Mouse (Mus musculus) retina, adult 2 months (tissue): ENCODE data around the gene Itgam.
"Not testable (repeated sequence)": the region's sequence is repeated elsewhere in the genome, so short reads cannot be mapped to it uniquely, and the experiment has no call there.

Experiments
- DNase-seq: peaks from one replicate; pipeline ENCODE4 v3.0.0-alpha.2; 2012; ENCODE audit warnings: low read depth, low spot score

Itgam gene

DNA sequence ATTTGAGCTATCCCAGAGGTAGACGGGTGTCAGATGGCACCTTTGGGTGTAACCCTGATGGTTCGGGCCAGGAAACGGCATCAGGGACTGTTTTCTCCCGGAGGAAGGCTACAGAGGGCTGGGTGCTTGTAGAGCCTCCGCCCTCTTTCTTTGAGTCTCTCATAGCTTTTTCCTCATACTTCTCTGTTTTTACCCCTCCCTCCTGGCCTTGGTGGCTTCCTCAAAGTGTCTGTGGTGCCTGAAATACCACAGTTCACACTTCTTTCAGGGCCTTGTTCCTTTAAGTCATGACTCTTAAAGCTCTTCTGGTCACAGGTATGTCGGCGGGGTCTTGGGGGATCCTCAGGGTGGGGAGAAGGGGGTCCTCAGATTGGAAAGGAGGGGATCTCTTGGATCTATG, at the start of gene Itgam, which contains the start of gene Gm49368:
Itgam (plus strand) TSS at position 185 of the 400 bp plus-strand sequence.
Gm49368 (plus strand) TSS at position 228 of the 400 bp plus-strand sequence.
- no peak for DNase-seq

DNA sequence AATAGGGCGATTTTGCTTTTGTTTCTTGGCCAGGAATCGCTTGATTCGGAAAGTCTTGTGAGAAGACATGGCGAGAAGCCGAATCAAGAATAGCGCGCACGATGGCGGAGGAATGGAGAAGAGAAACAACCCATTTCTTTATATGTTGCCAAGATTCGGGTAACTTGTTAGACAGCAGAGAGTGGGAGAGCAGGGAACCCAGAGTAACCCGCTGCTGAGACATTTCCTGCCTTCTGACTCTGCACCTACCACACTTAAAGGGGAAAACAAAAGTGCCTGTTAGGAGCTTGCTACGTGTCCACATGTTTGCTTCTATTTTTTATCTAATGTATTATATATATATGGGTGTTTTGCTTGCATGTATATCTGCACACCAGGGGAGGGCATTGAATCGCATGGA, 49.3 kb upstream of the Itgam start:
- no peak for DNase-seq

DNA sequence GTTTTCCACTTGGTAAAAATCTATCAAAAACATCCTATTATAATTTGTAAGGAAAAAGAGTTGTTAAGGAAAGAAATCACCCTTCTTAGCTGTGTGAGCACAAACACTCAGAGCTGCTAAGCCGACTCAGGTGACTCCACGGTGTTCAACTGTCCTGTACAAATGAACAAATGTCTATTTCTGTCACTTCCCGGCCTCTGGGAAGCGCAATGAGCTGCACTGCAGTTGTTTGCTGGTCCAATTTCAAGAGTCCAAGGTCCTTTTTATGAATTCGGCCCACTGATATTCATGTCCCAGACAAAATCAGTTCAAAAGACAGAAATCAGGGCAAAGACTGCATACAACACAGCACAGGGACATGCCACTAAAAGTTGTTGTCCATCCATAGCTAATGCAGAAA, 46.3 kb upstream of the Itgam start:
- not testable (repeated sequence) for DNase-seq

DNA sequence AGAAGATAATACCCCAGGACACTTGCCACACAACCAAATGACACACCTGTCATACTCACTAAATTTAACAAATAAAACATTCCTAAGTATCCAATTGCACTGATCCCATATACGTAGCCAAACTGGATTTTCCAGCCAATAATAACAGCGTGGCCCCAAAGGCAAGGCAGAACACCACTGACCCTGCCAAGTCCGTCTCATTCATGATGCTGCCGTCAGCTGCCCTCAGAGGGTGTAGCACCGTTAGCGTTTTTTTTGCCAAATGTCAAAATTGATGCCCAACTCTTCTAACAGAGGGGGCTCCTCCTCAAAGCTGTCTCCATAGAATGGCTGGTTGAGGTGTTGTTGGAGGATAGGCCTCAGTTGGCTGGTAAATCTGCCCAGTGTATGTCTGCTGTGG, 45.8 kb upstream of the Itgam start:
- DNase-seq = no peak

DNA sequence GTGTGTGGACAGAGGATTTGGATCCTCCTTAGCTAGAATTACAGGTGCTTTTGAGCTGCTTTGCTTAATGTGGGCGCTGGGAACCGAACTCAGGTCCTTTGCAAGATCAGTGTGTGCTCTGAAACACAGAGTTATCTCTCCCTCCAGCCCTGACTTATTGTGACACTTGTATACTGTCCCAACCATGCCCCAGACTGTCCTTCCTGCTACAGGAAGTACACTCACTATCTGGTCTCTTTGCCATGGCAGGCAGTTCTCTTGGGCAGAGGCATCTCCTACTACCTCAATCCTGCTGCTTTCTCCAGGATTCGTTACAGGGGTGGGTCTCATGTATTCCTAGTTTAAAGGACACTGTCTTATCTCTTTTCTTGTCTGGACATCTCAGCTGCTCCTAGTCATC, 44.2 kb upstream of the Itgam start:
- no peak for DNase-seq

- no peak for DNase-seq
These were observed 43.3 kb upstream of the Itgam start for GRCm38 (mm10) chr7:128019187-128019586.

DNA sequence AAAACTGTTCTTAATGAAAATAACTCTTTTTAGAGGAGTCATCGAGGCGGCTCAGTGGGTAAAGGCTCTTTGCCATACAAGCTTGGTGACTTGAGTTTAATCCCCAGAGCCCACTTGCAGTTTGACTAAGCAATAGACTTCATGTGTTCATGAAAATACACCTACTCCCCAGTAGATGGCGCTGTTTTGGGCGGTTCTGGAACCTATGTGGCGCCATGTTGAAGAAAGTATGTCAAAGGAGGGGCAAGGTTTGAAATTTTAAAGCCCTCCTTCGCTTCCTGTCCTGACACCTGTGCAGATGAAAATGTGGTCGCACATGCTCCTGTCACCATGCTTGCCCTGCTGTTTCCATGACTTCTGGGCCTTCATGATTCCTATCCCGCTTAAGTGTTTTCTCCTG, 39.5 kb upstream of the Itgam start:
- no peak for DNase-seq

GRCm38 (mm10) chr7:128023565-128023964, 38.9 kb upstream of the Itgam start:
- DNase-seq = no peak

- DNase-seq = no peak
These were observed 38.1 kb upstream of the Itgam start for GRCm38 (mm10) chr7:128024364-128024763.

GRCm38 (mm10) chr7:128024932-128025331, 37.5 kb upstream of the Itgam start:
- no peak for DNase-seq

DNA sequence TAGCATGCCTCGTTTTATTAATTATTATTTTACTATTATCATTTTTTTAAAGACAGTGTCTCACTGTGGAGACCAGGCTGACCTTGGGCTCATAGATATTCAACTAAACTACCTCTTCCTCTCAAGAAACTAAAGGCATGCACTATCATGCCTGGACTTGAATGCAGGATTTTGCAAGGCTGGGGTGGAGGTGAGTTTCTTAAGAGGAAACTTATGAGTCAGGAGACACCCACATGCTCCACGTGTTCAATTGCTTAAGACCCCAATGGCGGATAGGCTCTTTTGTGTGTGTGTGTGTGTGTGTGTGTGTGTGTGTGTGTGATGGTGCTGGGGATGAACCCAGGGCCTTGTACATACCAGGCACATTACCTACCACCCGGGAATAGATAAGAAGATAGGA, 37.1 kb upstream of the Itgam start:
- DNase-seq = no peak

GRCm38 (mm10) chr7:128031403-128031976, 30.9 kb upstream of the Itgam start:
- DNase-seq = no peak

DNA sequence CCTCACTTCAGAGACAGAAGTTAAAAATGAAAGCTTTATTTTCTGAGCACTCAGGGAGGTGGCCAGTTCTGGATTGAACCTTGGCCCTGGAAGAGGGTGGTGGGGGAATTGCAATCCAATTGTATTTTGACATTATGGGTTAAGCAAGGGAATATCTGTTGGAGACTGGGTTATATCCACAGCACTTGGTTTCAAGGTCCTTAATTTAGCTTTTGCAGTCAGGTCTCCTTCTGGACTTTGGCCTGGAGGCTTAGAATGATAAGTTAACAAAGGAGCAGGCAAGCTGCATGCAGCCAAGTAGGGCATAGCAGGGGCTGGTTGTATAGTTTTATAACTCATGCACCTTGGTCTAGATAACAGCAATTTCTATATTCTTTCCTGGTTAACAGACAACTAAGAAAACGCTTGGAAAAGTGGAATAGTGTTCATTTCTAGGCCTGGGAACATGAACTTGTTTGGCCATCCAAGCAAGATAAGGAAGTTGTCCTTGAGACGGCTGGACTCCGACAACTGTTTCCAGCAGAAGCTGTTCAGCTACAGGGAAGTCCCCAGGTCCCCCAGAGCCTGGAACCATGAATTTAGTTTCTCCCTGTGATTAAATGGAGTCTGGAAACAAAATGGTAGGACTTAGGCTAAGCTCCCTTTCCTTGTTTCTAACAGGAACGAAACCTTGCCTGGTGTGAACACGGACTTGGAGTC, 30.0 kb upstream of the Itgam start:
- DNase-seq = no peak

- no peak for DNase-seq
These were observed 29.5 kb upstream of the Itgam start for GRCm38 (mm10) chr7:128032989-128033293.

DNA sequence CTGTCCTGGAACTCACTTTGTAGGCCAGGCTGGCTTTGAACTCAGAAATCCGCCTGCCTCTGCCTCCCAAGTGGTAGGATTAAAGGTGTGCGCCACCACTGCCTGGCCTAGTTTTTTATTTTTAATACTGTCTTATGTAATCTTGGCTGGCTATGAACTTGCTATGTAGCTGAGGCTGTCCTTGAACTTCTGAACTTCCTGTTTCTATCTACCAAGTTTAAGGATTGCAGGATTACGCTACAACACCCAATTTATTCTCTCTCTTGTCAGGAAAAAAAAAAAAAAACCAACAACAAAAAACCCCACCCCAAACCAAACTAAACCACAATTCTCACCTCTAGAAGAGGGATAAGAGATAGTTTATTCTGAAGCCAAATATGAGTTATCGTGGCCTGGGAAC, 28.8 kb upstream of the Itgam start:
- no peak for DNase-seq

DNA sequence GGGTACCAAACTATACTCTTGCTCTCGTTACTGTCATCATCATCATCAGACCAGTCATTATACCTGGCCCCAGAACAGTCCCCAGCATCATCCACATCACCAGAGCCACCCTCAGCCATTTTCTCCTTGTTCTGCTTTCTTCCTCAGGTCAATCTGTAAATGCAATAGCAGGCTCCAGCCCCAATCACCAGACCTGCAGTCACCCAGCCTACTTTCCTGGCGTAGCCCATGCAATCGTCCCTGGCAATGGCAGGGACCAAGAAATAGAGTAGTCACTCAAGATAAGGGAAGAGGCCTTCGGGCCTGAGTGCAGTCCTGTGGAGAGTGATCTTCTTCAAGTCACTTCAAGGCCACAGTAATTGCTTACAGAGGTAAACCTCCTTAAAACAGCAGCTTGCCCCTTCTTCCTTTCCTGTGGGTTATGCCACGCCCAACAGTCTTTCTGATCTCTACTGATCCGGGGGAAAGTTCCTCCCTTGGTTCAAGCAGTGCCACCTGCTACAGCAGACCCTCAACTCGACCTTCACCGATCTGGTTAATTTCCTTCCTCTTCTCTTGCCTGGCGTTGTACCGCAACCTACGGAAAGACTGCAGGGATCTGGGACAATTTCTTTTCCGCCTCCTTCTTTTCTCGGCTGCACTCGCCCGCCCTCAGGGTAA, 20.1 kb upstream of the Itgam start:
- not testable (repeated sequence) for DNase-seq

DNA sequence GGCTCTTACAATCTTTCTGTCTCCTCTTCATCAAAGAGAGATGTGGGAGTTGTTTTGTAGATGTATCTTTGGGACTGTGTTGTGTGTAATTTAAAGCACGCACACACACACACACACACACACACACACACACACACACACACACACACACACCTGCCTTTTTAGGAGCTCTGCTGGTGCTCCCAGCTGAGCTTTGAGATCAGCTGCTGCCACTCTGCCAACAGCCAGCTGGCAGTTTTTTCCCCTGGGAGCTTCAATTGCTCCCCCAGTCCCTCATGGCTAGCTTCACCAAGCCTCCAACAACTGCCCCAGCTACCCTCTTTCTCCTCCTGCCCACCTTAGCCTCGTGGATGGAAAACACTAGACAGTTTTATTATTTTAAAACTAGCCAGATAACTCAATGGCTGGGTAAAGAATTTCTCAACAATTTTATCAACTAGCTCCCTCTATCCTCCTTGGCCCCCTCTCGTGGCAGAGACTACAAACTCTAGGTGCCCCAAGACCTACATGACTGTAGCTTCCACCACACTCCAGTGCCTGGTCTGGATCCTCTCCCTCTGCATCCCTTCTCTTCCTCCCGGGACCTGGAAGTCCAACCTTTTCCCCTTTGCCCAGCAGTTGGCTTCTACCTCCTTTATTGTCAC, 18.2 kb upstream of the Itgam start:
- no peak for DNase-seq

DNA sequence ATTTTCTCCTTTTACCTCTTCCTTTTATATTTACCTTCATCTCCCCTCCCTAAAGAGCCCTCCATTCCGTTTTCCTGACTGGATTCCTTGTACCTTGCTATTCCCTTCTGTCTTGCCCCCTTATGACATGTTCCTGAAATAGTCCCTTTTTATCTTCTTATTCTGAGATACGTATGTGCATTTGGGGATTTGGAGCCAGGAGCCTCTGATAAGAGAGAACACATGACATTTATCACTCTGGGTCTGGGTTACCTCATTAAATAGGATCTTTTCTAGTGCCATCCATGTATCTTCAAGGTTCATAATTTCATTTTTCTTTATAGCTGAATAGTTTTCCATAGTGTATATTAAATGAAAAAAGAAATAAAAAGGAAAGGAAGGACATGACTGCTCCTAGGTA, 16.8 kb upstream of the Itgam start:
- DNase-seq = no peak

- DNase-seq = no peak
These were observed 13.6 kb upstream of the Itgam start for GRCm38 (mm10) chr7:128048819-128049218.

DNA sequence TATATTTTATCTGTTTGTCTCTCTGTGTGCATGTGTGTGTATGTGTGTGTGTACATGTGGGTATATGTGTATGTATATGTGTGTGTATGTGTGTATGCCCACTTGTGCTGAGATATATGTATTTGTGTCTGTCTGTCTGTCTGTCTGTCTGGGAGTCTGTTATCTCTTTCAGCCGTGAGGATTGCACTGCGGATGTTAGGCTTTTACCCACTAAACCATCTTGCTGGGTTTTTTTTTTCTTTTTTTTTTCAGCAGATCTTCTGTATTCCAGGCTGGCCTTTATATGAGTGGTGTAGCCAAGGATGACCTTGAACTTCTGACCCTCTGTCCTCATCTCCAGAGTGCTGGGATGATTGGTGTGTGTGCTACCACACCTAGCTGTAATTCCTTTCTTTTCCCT, 13.2 kb upstream of the Itgam start:
- no peak for DNase-seq

- no peak for DNase-seq
These were observed 11.7 kb upstream of the Itgam start for GRCm38 (mm10) chr7:128050739-128051138.

DNA sequence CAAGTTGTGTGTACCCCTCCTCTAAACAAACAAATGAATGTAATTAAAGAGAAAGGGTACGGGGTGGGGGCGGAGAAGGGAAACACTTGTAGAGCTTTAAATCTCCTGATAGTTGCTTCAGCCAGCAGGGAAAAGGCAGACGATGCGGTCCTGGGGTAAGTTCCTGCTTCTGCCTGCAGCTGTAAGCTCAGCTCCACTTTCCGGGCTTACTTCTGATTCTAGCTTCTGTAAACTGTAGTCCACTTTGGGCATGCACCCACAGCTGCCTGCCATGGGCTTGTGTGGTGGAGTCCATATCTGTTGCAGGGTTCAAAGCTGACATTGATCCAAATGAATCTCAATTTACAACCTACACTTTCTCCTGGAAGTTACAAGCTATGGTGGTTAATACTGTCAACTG, 9.4 kb upstream of the Itgam start:
- no peak for DNase-seq
